Mouse (Mus musculus) spleen, adult 2 months (tissue): ENCODE measurements around the gene Agpat3. TPM values are rescaled to one million over a fixed set of nuclear protein-coding genes. Genes with fewer than 3 reads are reported as not detected.

ENCODE experiments used
- DNase-seq, 2 experiments: peaks; one replicate each; pipeline versions ENCODE4 v3.0.0 to v3.0.0-alpha.2; 2012 to 2021; ENCODE audit warnings: low spot score in 2 of 2, low read depth in 1 of 2
- H3K27ac ChIP-seq: fragments of 200-500 bp; 2 replicates; pipeline ENCODE4 v1.5.1; 2012; ENCODE audit warnings: low read length, inconsistent platforms; ENCODE audit not compliant: insufficient read depth
- H3K27me3 ChIP-seq: fragments of 200-500 bp; 2 replicates; pipeline ENCODE4 v1.6.1; 2012; ENCODE audit warnings: mild to moderate bottlenecking, moderate library complexity, low read length, inconsistent platforms; ENCODE audit not compliant: control insufficient read depth, insufficient read depth
- H3K36me3 ChIP-seq: fragments of 200-500 bp; 2 replicates; pipeline ENCODE4 v1.6.1; 2012; ENCODE audit warnings: mild to moderate bottlenecking, low read length, inconsistent platforms; ENCODE audit not compliant: control insufficient read depth, insufficient read depth
- H3K4me1 ChIP-seq: fragments of 200-500 bp; 2 replicates; pipeline ENCODE4 v1.6.1; 2011; ENCODE audit warnings: inconsistent platforms; ENCODE audit not compliant: control insufficient read depth, insufficient read depth, insufficient read length
- H3K4me3 ChIP-seq: fragments of 200-500 bp; 2 replicates; pipeline ENCODE4 v1.5.1; 2011; ENCODE audit warnings: mild to moderate bottlenecking, inconsistent platforms; ENCODE audit not compliant: insufficient read depth, insufficient read length; ENCODE audit errors: extremely low read depth
- CTCF ChIP-seq: fragments of 200-500 bp; IDR thresholded peaks from 2 replicates; pipeline ENCODE4 v1.5.1; 2011; ENCODE audit warnings: mild to moderate bottlenecking, inconsistent platforms; ENCODE audit not compliant: insufficient read depth, insufficient read length, insufficient replicate concordance; ENCODE audit errors: extremely low read depth
- POLR2A ChIP-seq: fragments of 200-500 bp; IDR thresholded peaks from 2 replicates; pipeline ENCODE4 v1.6.1; 2011; ENCODE audit warnings: low read depth, low read length, inconsistent platforms
- WGBS: fragments of 180-500 bp; shearing (Covaris S2); methylation state at CpG from one replicate; pipeline ENCODE4 v1.1.7; 2018; 5-methylcytosine and 5-hydroxymethylcytosine counted together
- polyA plus RNA-seq: library from polyadenylated mRNA; depleted of rRNA; stranded (reverse); fragments of >200 nt; gene quantifications from 2 replicates; pipeline ENCODE4 v1.2.3, GENCODE M21; 2012

The Agpat3 gene
- polyA plus RNA-seq, 1 experiment, result 177 TPM

GRCm38 (mm10) chr10:78321133-78321757, 31.0 kb downstream of the Agpat3 start:
- WGBS, result 91% methylated on average over 3 of the region's 3 CpGs
- H3K27me3 ChIP-seq, result no peaks in the 10 kb centered on the region
- H3K4me1 ChIP-seq, result no peaks in the 10 kb centered on the region
- no peak for DNase-seq
- no peak overlapping the region for H3K27ac ChIP-seq
- TF ChIP-seq POLR2A, result no peak
- no peak for TF ChIP-seq CTCF
- H3K4me3 ChIP-seq, result no peak overlapping the region
- H3K36me3 ChIP-seq, result no peaks in the 10 kb centered on the region; the same call in 1 of the 2 replicates

DNA sequence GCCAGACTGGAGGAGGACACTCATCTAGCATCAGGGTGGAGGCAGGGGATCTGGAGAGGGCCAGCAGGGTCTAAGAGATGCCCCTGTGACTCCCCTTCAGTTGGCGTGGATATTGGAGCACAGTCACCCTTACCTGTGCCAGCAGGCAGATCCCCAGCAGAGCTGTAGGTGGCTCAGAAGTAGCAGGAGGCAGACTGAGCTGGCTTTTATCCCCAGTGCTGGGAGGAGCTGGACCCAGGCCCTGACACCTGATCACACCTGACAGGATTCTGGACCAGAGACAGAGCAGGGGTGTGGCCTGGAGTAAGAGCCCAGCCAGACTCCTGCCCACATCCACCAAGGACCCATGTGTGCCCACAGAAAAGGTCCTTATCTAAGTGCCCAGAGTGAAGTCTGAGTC, 31.8 kb downstream of the Agpat3 start:
- Histone ChIP-seq H3K36me3 (no peaks in the 10 kb centered on the region; the same call in 1 of the 2 replicates), H3K27me3 (no peaks in the 10 kb centered on the region), H3K4me3 (no peak overlapping the region), H3K4me1 (no peaks in the 10 kb centered on the region), H3K27ac (no peak overlapping the region)
- no peak for DNase-seq
- WGBS, result 90% methylated on average over 1 of the region's 1 CpGs
- TF ChIP-seq POLR2A (no peak), CTCF (no peak)

- no peaks in the 10 kb centered on the region for H3K27me3 ChIP-seq
- DNase-seq, result no peak
- H3K36me3 ChIP-seq, result no peaks in the 10 kb centered on the region; the same call in 1 of the 2 replicates
- TF ChIP-seq CTCF (no peak), POLR2A (no peak)
- WGBS, result 91% methylated on average over 9 of the region's 9 CpGs
- no peaks in the 10 kb centered on the region for H3K4me1 ChIP-seq
- no peak overlapping the region for H3K27ac ChIP-seq
- no peak overlapping the region for H3K4me3 ChIP-seq
Observed at GRCm38 (mm10) chr10:78319940-78320339, 32.3 kb downstream of the Agpat3 start.

- Histone ChIP-seq H3K27ac (no peak overlapping the region), H3K27me3 (no peaks in the 10 kb centered on the region), H3K36me3 (no peaks in the 10 kb centered on the region), H3K4me3 (no peak overlapping the region), H3K4me1 (no peaks in the 10 kb centered on the region)
- no peak for DNase-seq
- no peak for TF ChIP-seq POLR2A
- no peak for TF ChIP-seq CTCF
- 91% methylated on average over 11 of the region's 11 CpGs for WGBS
Observed at GRCm38 (mm10) chr10:78317270-78317923, 34.9 kb downstream of the Agpat3 start.

DNA sequence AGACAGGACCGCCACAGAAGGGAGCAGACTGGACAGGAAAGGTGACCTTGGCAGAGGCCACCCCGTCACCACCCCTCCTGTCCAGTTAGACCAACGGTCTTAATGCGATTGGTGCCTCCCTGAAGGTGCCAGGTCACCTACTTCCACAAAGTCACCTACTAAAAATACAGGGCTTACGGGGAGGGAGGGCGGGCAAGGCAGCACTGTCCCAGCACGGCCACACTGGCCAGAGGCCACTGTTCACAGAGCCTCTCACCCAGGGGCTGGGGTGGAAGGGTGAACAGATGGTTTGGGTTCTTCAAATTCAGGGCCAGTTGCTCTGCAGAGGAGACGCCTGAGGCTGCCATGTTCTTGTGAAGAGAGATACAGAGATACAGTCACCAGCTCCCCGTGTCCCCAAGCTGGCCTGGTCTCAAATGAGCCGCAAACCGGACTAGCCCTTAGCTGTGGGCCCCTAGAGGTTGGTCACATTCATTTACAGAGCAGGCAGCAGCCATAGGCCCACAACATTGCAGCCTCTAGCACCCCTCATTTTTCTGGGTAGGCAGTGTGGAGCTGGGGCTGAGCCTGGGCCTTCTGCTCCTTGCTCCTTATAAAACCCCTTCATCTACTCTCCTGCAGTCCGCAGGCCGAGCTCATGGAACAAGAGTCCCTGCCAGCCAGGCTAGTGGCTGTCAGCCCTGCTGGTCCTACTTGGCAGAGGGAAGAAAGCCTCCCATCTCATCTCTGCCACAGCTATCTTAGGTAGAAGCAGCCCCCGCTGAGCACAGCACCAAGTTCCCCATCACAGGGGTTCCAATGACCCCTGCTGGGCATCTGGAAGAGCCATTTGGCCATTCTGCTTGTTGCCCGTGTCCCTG, 35.8 kb downstream of the Agpat3 start:
- Histone ChIP-seq H3K4me1 (no peaks in the 10 kb centered on the region), H3K4me3 (no peak overlapping the region), H3K36me3 (no peaks in the 10 kb centered on the region), H3K27ac (no peak overlapping the region), H3K27me3 (no peaks in the 10 kb centered on the region)
- TF ChIP-seq CTCF (no peak), POLR2A (no peak)
- no peak for DNase-seq
- 92% methylated on average over 15 of the region's 15 CpGs for WGBS

GRCm38 (mm10) chr10:78315145-78315544, 37.1 kb downstream of the Agpat3 start:
- Histone ChIP-seq H3K4me1 (no peaks in the 10 kb centered on the region), H3K36me3 (no peaks in the 10 kb centered on the region), H3K27ac (no peak overlapping the region), H3K4me3 (no peak overlapping the region), H3K27me3 (no peaks in the 10 kb centered on the region)
- TF ChIP-seq POLR2A (no peak), CTCF (no peak)
- WGBS, result 36% methylated on average over 1 of the region's 1 CpGs
- DNase-seq, result no peak
